Comparison of ENCODE assay signal across 9 mouse cellular contexts in genomic region chr5:33822456-33822855, GRCm38 (mm10). TPM values are rescaled to one million over a fixed set of nuclear protein-coding genes. Genes with fewer than 3 reads are reported as not detected.
A peak's percentile ranks its signal among the peaks of the same experiment; 100 is the strongest.
DNase-seq lines count a peak whose midpoint lies in the region; ATAC-seq lines count a peak whose summit lies in the region.
"Had no signal": no experiment of that assay in that cellular context is flagged by ENCODE, and none has a peak within 500 bp of the region (broad histone marks: within the 10 kb centered on the region; RNA-seq: fewer than 3 reads in every experiment).

No protein-coding gene starts in this region.

- no peaks in the 10 kb centered on the region for H3K9me3 ChIP-seq in lung, embryonic 15.5 days
- H3K9me3 ChIP-seq in forebrain, embryonic 14.5 days (replicated peaks; ENCODE audit: control insufficient read depth, low read length) = no peaks in the 10 kb centered on the region
- H3K9me3 ChIP-seq in liver, embryonic 12.5 days (replicated peaks) = no peaks in the 10 kb centered on the region
- H3K9me3 ChIP-seq in stomach, embryonic 16.5 days (replicated peaks; ENCODE audit: control insufficient read depth, low read length) = no peaks in the 10 kb centered on the region

- peak overlapping the region; percentile 81 for H3K4me2 ChIP-seq in lung, embryonic 15.5 days
- H3K4me2 ChIP-seq in forebrain, embryonic 14.5 days (ENCODE audit: low read length) = peak overlapping the region; percentile 77
- H3K4me2 ChIP-seq in liver, embryonic 12.5 days = peak overlapping the region; percentile 94
- H3K4me2 ChIP-seq in stomach, embryonic 16.5 days (ENCODE audit: low read depth, low read length) = peak overlapping the region; percentile 80

- H3K4me3 ChIP-seq in lung, embryonic 15.5 days = peak overlapping the region; percentile 100
- H3K4me3 ChIP-seq in forebrain, embryonic 14.5 days (ENCODE audit: low read depth, low read length) = peak overlapping the region; percentile 100
- peak overlapping the region; percentile 100 for H3K4me3 ChIP-seq in liver, embryonic 12.5 days
- peak overlapping the region; percentile 98; the same call in 1 of the 2 replicates for H3K4me3 ChIP-seq in stomach, embryonic 16.5 days (replicated peaks; ENCODE audit: low read length)

- peaks cover 38% of the 10 kb centered on the region for H3K4me1 ChIP-seq in lung, embryonic 15.5 days
- peaks cover 41% of the 10 kb centered on the region for H3K4me1 ChIP-seq in forebrain, embryonic 14.5 days (ENCODE audit: control insufficient read depth, insufficient read depth, low read length)
- peaks cover 75% of the 10 kb centered on the region for H3K4me1 ChIP-seq in liver, embryonic 12.5 days
- H3K4me1 ChIP-seq in stomach, embryonic 16.5 days (ENCODE audit: control insufficient read depth, insufficient read depth, low read length) = peaks cover 13% of the 10 kb centered on the region

- H3K9ac ChIP-seq in lung, embryonic 15.5 days = peak overlapping the region; percentile 100
- H3K9ac ChIP-seq in forebrain, embryonic 14.5 days (ENCODE audit: low read length) = peak overlapping the region; percentile 100; the same call in 1 of the 2 replicates
- peak overlapping the region; percentile 99 for H3K9ac ChIP-seq in liver, embryonic 12.5 days
- 0 out of 2 replicates have a peak overlapping the region, but pooled peaks have one; percentile 23 for H3K9ac ChIP-seq in stomach, embryonic 16.5 days (ENCODE audit: low read length)

- ATAC-seq in lung, embryonic 15.5 days (ENCODE audit: borderline replicate concordance, extremely low read depth, low FRiP score, low TSS enrichment) = no peak
- ATAC-seq in forebrain, embryonic 14.5 days = no peak
- no peak for ATAC-seq in liver, embryonic 12.5 days
- no peak for ATAC-seq in stomach, embryonic 16.5 days (ENCODE audit: insufficient read depth, low FRiP score)

- no peak for DNase-seq in lung, postnatal 25 days (ENCODE audit: low spot score)
- peak; percentile 7 for DNase-seq in forebrain, embryonic 14.5 days (ENCODE audit: low spot score)
- no peak for DNase-seq in layer of hippocampus, adult 8-10 months (ENCODE audit: low spot score in 2 of 2)
- no peak for DNase-seq in right cerebral cortex, postnatal 25 days
- no peak for DNase-seq in lung, postnatal 4 days

- H3K27me3 ChIP-seq in lung, embryonic 15.5 days = no peaks in the 10 kb centered on the region
- H3K27me3 ChIP-seq in forebrain, embryonic 14.5 days (replicated peaks; ENCODE audit: control insufficient read depth, insufficient read depth, low read length) = no peaks in the 10 kb centered on the region
- no peaks in the 10 kb centered on the region for H3K27me3 ChIP-seq in liver, embryonic 12.5 days (replicated peaks)
- H3K27me3 ChIP-seq in stomach, embryonic 16.5 days (ENCODE audit: control insufficient read depth, insufficient read depth, low read length) = no peaks in the 10 kb centered on the region

- H3K36me3 ChIP-seq in lung, embryonic 15.5 days = no peaks in the 10 kb centered on the region
- H3K36me3 ChIP-seq in forebrain, embryonic 14.5 days (ENCODE audit: control insufficient read depth, insufficient read depth, low read length) = 0 out of 2 replicates have a peak, but pooled peaks cover 4% of the 10 kb centered on the region
- peaks cover 42% of the 10 kb centered on the region for H3K36me3 ChIP-seq in liver, embryonic 12.5 days
- H3K36me3 ChIP-seq in stomach, embryonic 16.5 days (ENCODE audit: control insufficient read depth, insufficient read depth, low read length) = no peaks in the 10 kb centered on the region

- no peak overlapping the region for H3K27ac ChIP-seq in lung, embryonic 15.5 days
- H3K27ac ChIP-seq in forebrain, embryonic 14.5 days (ENCODE audit: low read depth, low read length) = no peak overlapping the region
- H3K27ac ChIP-seq in liver, embryonic 12.5 days = no peak overlapping the region
- no peak overlapping the region for H3K27ac ChIP-seq in stomach, embryonic 16.5 days (ENCODE audit: low read length)
- H3K27ac ChIP-seq: left cerebral cortex, adult 2 months had no signal

- 30% methylated on average over 3 of the region's 3 CpGs for WGBS in lung, embryonic 15.5 days
- 10% methylated on average over 3 of the region's 3 CpGs for WGBS in forebrain, embryonic 14.5 days
- WGBS in liver, embryonic 12.5 days (ENCODE audit: insufficient replicate concordance) = 37% methylated on average over 3 of the region's 3 CpGs
- 32% methylated on average over 3 of the region's 3 CpGs for WGBS in stomach, embryonic 16.5 days

RNA-seq across cellular contexts. Expression of gene Nsd2, which starts 1.9 kb away (rescaled TPM):
- 51.0 and 55.5 TPM in 2 replicates for polyA plus RNA-seq in lung, embryonic 15.5 days (2015; fragmentation: Nextera tagmentation; extraction: Ambion mirVana)
- polyA plus RNA-seq in forebrain, embryonic 14.5 days (2014; fragmentation: Nextera tagmentation; extraction: Ambion mirVana) = 78.7 and 86.6 TPM in 2 replicates
- 38.1 and 40.0 TPM in 2 replicates for polyA plus RNA-seq in liver, embryonic 12.5 days (2016; fragmentation: Nextera tagmentation; extraction: Ambion mirVana)
- 28.3 and 29.9 TPM in 2 replicates for polyA plus RNA-seq in stomach, embryonic 16.5 days (2015; fragmentation: Nextera tagmentation; extraction: Ambion mirVana)
- total RNA-seq in layer of hippocampus, adult 8-10 months (2022) = 100 to 1,000 TPM; 106 to 126 (median 115) TPM

RNA-seq across cellular contexts. Expression of gene Letm1, which starts 39.8 kb away (rescaled TPM):
- 46.4 and 47.1 TPM in 2 replicates for polyA plus RNA-seq in lung, embryonic 15.5 days (2015; fragmentation: Nextera tagmentation; extraction: Ambion mirVana)
- 50.4 and 56.2 TPM in 2 replicates for polyA plus RNA-seq in forebrain, embryonic 14.5 days (2014; fragmentation: Nextera tagmentation; extraction: Ambion mirVana)
- 40.9 and 41.7 TPM in 2 replicates for polyA plus RNA-seq in liver, embryonic 12.5 days (2016; fragmentation: Nextera tagmentation; extraction: Ambion mirVana)
- 35.3 and 39.3 TPM in 2 replicates for polyA plus RNA-seq in stomach, embryonic 16.5 days (2015; fragmentation: Nextera tagmentation; extraction: Ambion mirVana)
- total RNA-seq in layer of hippocampus, adult 8-10 months (2022) = 100 to 1,000 TPM in 1 of 4 experiments, 10 to 100 TPM in 3; 86.6 to 101 (median 92.9) TPM

Comparison
In these comparisons a context has a peak if more than half of its experiments do, and no peak if none do; other contexts are left out.
1. H3K9ac ChIP-seq: peak in every context shown above with its lines; median percentile 100 in lung, embryonic 15.5 days; 100 in forebrain, embryonic 14.5 days; 99 in liver, embryonic 12.5 days; 23 in stomach, embryonic 16.5 days.